1 mouse cellular context compared by ENCODE assay signal in genomic region chr2:10079745-10080309, GRCm38 (mm10).
TF ChIP-seq lines count a peak whose summit lies in the region.

No protein-coding gene starts in this region.

TF ChIP-seq in CH12.LX, 34 proteins besides CTCF, POLR2A, EP300 and RAD21:
- TF ChIP-seq GABPA (IDR thresholded peaks at IDR 0.05; ENCODE audit: insufficient replicate concordance, low read depth, low read length), result no peak
- TF ChIP-seq BHLHE40 (IDR thresholded peaks at IDR 0.05; ENCODE audit: low read depth, low read length), result no peak
- TF ChIP-seq TBP (conservative IDR thresholded peaks at IDR 0.05; ENCODE audit: low read depth, low read length), result no peak
- TF ChIP-seq MAX (IDR thresholded peaks at IDR 0.05; ENCODE audit: low read length), result no peak
- no peak for TF ChIP-seq PAX5 (IDR thresholded peaks at IDR 0.05; ENCODE audit: low read length)
- no peak for TF ChIP-seq JUND (conservative IDR thresholded peaks at IDR 0.05; ENCODE audit: low read depth, low read length)
- TF ChIP-seq MAZ (IDR thresholded peaks at IDR 0.05; ENCODE audit: low read depth, low read length), result no peak
- no peak for TF ChIP-seq ELF1 (IDR thresholded peaks at IDR 0.05; ENCODE audit: low read depth, low read length)
- no peak for TF ChIP-seq SIN3A (IDR thresholded peaks at IDR 0.05; ENCODE audit: low read length)
- TF ChIP-seq MXI1 (IDR thresholded peaks at IDR 0.05; ENCODE audit: low read depth, low read length), result no peak
- TF ChIP-seq MEF2A (IDR thresholded peaks at IDR 0.05; ENCODE audit: borderline replicate concordance, low read depth, low read length), result no peak
- no peak for TF ChIP-seq E2F4 (IDR thresholded peaks at IDR 0.05; ENCODE audit: insufficient replicate concordance, low read depth, low read length)
- TF ChIP-seq TCF12 (IDR thresholded peaks at IDR 0.05; ENCODE audit: low read depth, low read length), result no peak
- no peak for TF ChIP-seq ZKSCAN1 (IDR thresholded peaks at IDR 0.05; ENCODE audit: borderline replicate concordance, low read depth, low read length)
